Mouse (Mus musculus) T-helper 17 cell (primary cell): ENCODE measurements around the gene Baz2a.

ENCODE experiments used
- in situ Hi-C, 2 experiments: fragments of 300-600 bp; cut with MboI, MseI; formaldehyde crosslinking; loops; 1 replicate in 1 of 2; 2 replicates in 1 of 2; pipeline ENCODE4 v1.15.1; 2025; ENCODE audit warnings: high pct_unique_total_duplicates in 2 of 2

Gene Baz2a

GRCm38 (mm10) chr10:128175302-128175701 is 83.9 kb downstream of the Baz2a start:
- in situ Hi-C loops = no loop called here

GRCm38 (mm10) chr10:128175996-128176755 is 84.8 kb downstream of the Baz2a start:
- in situ Hi-C loops = no loop called here

GRCm38 (mm10) chr10:128177316-128177715 is 85.9 kb downstream of the Baz2a start:
- in situ Hi-C loops = no loop called here
